Mouse (Mus musculus) brain, embryonic 14.5 days (tissue): ENCODE data around the gene 2700097O09Rik.

Experiments used
- CTCF ChIP-seq: fragments of 200-500 bp; IDR thresholded peaks from 2 replicates; pipeline ENCODE4 v1.5.1; 2012; ENCODE audit warnings: inconsistent platforms, mild to moderate bottlenecking, moderate library complexity, borderline replicate concordance; ENCODE audit not compliant: insufficient read depth, insufficient read length; ENCODE audit errors: extremely low read depth
- POLR2A ChIP-seq: fragments of 200-500 bp; IDR thresholded peaks from 2 replicates; pipeline ENCODE4 v1.6.1; 2012; ENCODE audit warnings: mild to moderate bottlenecking, inconsistent platforms, borderline replicate concordance; ENCODE audit not compliant: poor library complexity, insufficient read depth, insufficient read length, severe bottlenecking; ENCODE audit errors: extremely low read depth

DNA sequence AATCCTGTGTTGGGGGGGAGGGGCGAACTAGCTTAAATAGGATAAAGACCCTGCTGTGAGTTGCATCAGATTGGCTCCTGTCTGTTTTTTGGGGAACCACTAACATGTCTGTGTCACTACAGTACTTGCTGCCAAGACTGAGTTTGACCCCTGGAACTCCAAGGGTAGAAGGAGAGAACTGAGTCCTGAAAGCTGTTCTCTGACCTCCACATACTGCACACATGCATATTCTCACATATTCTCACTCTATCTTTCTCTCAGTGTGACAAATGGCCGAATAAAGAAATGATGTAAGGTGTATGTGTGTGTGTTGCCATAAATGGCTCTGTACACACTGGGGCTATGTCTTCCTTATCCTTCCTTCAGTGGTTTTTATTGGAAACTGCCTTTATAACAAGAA is 56.6 kb downstream of the 2700097O09Rik start:
- TF ChIP-seq CTCF (no peak), POLR2A (no peak)
